Mouse (Mus musculus): ENCODE measurements around the gene Shld2. TPM values are rescaled to one million over a fixed set of nuclear protein-coding genes. Genes with fewer than 3 reads are reported as not detected.
"Not testable (repeated sequence)": the region's sequence is repeated elsewhere in the genome, so short reads cannot be mapped to it uniquely, and the experiment has no call there.

The Shld2 gene
- total RNA-seq, 1 experiment from 2014 or later = 17.9 TPM

- no peak for ATAC-seq (replicated peaks in 1 of 2; ENCODE audit: insufficient read depth in 1 of 2, low FRiP score in 2 of 2, low TSS enrichment in 1 of 2, low read depth in 1 of 2, poor library complexity in 2 of 2, severe bottlenecking in 2 of 2)
Measured at GRCm38 (mm10) chr14:34297634-34298033, 12.7 kb downstream of the Shld2 start.

DNA sequence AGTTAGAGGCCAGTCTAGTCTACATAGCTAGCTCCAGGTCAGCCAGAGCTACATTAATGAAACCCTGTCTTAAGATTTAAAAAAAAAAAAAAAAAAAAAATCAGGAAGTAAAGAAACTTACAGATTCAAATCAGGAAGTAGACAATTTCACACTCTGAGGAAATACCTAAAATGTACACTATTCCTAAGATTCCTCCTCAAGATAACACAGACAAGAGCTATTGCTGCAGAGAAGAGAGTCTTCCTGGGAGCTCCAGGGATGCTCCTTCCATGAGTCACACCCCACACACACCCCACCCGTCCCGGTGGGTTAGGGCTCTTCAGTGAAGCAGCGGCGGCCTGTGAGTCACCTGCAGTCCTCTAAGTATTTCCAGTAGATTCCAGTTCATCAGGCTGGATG, 13.3 kb downstream of the Shld2 start:
- peak in 1 of 2 experiments; percentile 37; a peak in 2 of 4 replicates for ATAC-seq (replicated peaks in 1 of 2; ENCODE audit: insufficient read depth in 1 of 2, low FRiP score in 2 of 2, low TSS enrichment in 1 of 2, low read depth in 1 of 2, poor library complexity in 2 of 2, severe bottlenecking in 2 of 2)

DNA sequence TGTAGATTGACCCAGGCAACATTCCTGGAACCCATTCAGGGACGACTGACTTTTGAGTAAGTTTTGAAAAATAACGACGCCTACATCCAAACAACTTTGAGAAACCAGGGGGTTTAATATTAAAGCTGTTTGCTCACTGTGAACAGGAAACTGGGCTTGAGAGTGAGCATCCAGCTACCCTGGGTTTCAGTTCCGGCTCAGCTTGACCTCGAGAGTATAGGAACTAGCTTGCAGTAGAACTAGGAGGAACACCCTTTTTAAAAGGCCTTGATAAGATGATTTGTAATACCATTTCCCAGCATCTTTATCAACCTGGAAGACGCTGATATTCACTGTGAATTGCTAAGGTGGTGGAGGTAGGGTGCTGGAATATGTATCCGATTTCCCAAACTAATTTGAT, 13.9 kb downstream of the Shld2 start:
- ATAC-seq (replicated peaks in 1 of 2; ENCODE audit: insufficient read depth in 1 of 2, low FRiP score in 2 of 2, low TSS enrichment in 1 of 2, low read depth in 1 of 2, poor library complexity in 2 of 2, severe bottlenecking in 2 of 2) = peak; percentile 61 to 68

DNA sequence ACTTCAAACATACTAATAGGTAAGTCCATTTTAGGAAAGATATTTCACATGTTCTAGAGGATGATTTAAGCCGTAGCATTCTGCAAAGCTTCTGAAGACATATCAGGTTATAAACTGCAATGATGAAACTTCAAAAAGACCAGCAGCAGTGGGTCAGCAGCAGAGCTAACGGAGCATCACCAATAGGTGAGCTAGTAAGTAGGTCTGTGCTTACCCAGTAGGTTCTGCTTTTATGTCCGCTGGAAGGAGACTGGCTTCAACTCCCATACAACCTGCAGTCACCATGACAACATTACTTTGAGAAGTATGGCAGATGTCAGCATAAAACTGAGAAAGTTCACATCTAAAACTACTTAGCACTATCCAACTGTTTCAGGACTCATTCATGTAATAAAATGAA, 16.7 kb downstream of the Shld2 start:
- ATAC-seq (replicated peaks in 1 of 2; ENCODE audit: insufficient read depth in 1 of 2, low FRiP score in 2 of 2, low TSS enrichment in 1 of 2, low read depth in 1 of 2, poor library complexity in 2 of 2, severe bottlenecking in 2 of 2) = no peak

- no peak for ATAC-seq (replicated peaks in 1 of 2; ENCODE audit: insufficient read depth in 1 of 2, low FRiP score in 2 of 2, low TSS enrichment in 1 of 2, low read depth in 1 of 2, poor library complexity in 2 of 2, severe bottlenecking in 2 of 2)
Measured at GRCm38 (mm10) chr14:34290229-34290628, 20.1 kb downstream of the Shld2 start.

DNA sequence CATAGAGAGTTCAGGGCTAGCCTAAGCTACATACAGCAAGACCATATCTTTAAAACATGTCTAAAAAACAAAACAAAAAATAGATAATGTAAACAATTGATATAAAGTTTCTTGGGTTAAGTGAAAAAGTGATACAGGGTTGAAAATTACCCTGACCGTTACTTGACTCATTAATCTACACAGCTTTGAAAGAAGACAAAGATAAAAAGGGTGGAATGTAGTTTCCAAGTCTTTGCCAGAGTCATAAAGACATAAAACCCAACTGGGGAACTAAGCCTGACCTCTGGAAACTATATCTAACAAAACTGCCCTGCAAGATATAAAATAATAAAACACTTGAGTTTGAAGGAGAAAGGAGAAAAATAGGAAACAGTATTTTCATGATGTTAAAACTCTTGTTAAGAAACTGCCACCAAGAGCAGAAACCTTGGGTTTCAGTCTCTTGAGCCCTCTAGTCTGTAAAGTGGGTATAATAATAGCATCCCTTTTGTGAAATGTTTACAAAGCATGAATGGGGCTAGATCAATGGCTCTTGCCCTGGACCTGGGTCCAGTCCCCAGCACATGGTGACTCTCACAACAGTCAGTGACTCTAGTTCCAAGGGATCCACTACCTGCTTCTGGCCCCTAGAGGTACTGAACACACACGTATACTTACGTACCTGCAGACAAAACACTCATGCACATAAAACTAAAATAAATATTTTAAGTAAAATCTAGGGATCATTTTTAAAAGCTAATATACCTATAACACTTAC, 20.9 kb downstream of the Shld2 start:
- no peak for ATAC-seq (replicated peaks in 1 of 2; ENCODE audit: insufficient read depth in 1 of 2, low FRiP score in 2 of 2, low TSS enrichment in 1 of 2, low read depth in 1 of 2, poor library complexity in 2 of 2, severe bottlenecking in 2 of 2)

DNA sequence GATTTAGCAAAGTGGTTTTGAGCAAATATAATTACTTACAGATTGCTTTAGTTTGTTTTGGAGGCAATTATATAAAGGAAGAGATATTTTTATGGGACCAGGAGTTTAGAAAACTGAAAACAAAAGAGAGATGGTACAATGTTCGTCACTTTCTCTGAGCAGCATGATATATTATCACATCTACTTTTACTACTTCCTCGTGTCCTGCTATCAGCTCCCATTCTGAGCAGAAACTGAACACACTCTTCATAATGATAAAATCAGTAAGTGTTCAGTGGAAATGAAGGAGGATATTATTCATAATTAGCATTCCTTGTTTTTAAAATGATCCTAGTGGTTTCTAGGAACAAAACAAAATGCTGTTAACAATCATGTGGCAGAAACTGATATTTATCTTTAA, 21.9 kb downstream of the Shld2 start:
- no peak for ATAC-seq (replicated peaks in 1 of 2; ENCODE audit: insufficient read depth in 1 of 2, low FRiP score in 2 of 2, low TSS enrichment in 1 of 2, low read depth in 1 of 2, poor library complexity in 2 of 2, severe bottlenecking in 2 of 2)

GRCm38 (mm10) chr14:34281736-34282269, 28.5 kb downstream of the Shld2 start:
- no peak for ATAC-seq (replicated peaks in 1 of 2; ENCODE audit: insufficient read depth in 1 of 2, low FRiP score in 2 of 2, low TSS enrichment in 1 of 2, low read depth in 1 of 2, poor library complexity in 2 of 2, severe bottlenecking in 2 of 2)

DNA sequence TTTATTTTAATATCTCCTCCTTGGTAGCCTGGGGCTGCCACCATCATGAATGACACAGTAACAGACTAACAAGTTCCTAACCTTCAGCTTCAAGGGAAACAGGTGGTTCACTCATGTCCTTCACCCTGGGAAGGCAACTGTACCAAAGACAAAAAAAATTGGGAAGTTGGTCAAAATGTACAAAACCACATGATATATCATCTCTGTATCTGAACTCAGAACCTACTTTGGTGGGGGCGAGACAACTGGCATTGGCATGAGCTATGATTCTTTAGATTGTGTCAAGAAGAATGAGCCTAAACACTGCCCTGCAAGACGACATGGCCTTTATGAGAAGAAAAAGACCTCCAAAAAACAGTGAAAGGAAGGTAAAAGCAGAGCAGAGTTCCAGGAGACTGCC, 29.5 kb downstream of the Shld2 start:
- ATAC-seq (replicated peaks in 1 of 2; ENCODE audit: insufficient read depth in 1 of 2, low FRiP score in 2 of 2, low TSS enrichment in 1 of 2, low read depth in 1 of 2, poor library complexity in 2 of 2, severe bottlenecking in 2 of 2) = peak; percentile 21 to 42; a peak in 2 of 4 replicates

DNA sequence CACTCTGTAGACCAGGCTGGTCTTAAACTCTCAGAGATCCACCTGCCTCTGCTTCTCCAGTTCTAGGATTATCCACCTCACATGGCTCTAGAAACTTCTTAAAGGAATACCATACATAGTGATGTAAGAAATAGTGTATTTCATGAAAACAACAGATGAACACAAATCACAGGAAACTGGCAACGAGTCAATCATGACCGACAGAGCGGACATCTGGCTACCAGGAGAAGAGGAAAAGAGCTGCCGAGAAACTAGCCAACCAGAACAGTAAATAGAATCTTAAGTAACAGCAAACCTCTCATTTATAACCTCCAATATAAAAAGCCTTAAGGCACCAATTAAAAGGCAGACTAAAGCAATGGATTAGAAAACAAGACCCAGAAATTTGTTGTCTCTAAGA, 30.6 kb downstream of the Shld2 start:
- ATAC-seq (replicated peaks in 1 of 2; ENCODE audit: insufficient read depth in 1 of 2, low FRiP score in 2 of 2, low TSS enrichment in 1 of 2, low read depth in 1 of 2, poor library complexity in 2 of 2, severe bottlenecking in 2 of 2) = no peak

DNA sequence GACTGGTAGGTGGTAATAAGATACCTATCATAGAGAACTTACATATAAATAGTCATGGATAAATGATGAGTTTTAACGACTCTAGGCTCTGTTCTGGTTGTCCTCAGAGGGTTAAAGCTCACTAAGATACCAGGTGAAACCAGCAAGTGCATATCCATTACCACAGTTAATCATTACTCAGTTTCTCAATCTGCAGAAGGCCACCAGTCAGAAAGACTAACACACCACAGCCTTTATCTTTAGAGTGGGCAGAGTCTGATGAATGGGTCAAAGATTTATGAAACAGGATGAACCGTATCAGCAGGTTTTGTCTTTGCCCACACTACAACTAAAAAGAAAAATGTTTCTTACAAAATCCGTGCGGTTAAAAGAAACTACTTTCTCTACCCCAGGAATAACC, 35.1 kb downstream of the Shld2 start:
- ATAC-seq (replicated peaks in 1 of 2; ENCODE audit: insufficient read depth in 1 of 2, low FRiP score in 2 of 2, low TSS enrichment in 1 of 2, low read depth in 1 of 2, poor library complexity in 2 of 2, severe bottlenecking in 2 of 2) = no peak

- no peak for ATAC-seq (replicated peaks in 1 of 2; ENCODE audit: insufficient read depth in 1 of 2, low FRiP score in 2 of 2, low TSS enrichment in 1 of 2, low read depth in 1 of 2, poor library complexity in 2 of 2, severe bottlenecking in 2 of 2)
Measured at GRCm38 (mm10) chr14:34274141-34274540, 36.2 kb downstream of the Shld2 start.

DNA sequence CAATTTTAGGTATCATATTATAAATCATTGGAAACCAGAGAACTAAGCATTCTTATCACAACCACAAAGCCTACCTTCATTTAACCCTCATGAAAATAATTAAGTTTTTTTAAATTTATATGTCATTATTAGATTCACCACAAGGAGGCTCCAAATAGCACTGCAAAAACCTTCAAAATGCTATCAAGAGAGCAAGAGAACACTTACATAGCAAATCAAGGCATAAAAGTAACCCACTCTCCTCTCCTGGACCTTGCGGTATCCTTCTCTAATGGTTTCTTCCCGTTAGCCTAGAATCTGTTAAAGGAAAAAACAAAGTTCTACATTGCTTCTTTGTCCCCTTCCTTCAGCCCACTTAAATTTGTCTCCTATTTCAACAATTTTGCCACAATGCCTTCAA, 37.0 kb downstream of the Shld2 start:
- ATAC-seq (replicated peaks in 1 of 2; ENCODE audit: insufficient read depth in 1 of 2, low FRiP score in 2 of 2, low TSS enrichment in 1 of 2, low read depth in 1 of 2, poor library complexity in 2 of 2, severe bottlenecking in 2 of 2) = peak; percentile 22 to 25; a peak in 3 of 4 replicates

DNA sequence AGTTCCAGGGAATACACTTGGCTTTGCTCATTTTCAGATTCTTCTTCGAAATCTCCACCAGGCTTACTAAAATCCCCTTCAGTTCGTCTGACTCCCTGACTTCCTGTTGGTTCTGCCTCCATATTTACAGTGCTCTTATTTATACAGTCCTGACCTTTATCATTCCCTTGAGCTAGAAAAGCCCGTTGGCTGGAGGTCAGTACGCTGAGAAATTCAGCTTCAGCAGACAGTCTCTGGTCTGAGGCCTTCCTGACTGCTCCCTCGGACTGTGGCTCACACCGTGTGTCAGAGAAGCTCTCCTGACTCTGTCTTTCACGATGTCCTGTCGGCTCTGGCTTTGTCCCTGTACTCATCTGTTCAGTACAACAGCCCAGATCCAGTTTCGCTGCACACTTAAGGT, 42.2 kb downstream of the Shld2 start:
- ATAC-seq (replicated peaks in 1 of 2; ENCODE audit: insufficient read depth in 1 of 2, low FRiP score in 2 of 2, low TSS enrichment in 1 of 2, low read depth in 1 of 2, poor library complexity in 2 of 2, severe bottlenecking in 2 of 2) = no peak

- not testable (repeated sequence) for ATAC-seq (replicated peaks in 1 of 2; ENCODE audit: insufficient read depth in 1 of 2, low FRiP score in 2 of 2, low TSS enrichment in 1 of 2, low read depth in 1 of 2, poor library complexity in 2 of 2, severe bottlenecking in 2 of 2)
Measured at GRCm38 (mm10) chr14:34258525-34258924, 51.8 kb downstream of the Shld2 start.

- ATAC-seq (replicated peaks in 1 of 2; ENCODE audit: insufficient read depth in 1 of 2, low FRiP score in 2 of 2, low TSS enrichment in 1 of 2, low read depth in 1 of 2, poor library complexity in 2 of 2, severe bottlenecking in 2 of 2) = no peak
Measured at GRCm38 (mm10) chr14:34253261-34253660, 57.0 kb downstream of the Shld2 start.

GRCm38 (mm10) chr14:34252470-34253145, 57.7 kb downstream of the Shld2 start:
- ATAC-seq (replicated peaks in 1 of 2; ENCODE audit: insufficient read depth in 1 of 2, low FRiP score in 2 of 2, low TSS enrichment in 1 of 2, low read depth in 1 of 2, poor library complexity in 2 of 2, severe bottlenecking in 2 of 2) = no peak

- ATAC-seq (replicated peaks in 1 of 2; ENCODE audit: insufficient read depth in 1 of 2, low FRiP score in 2 of 2, low TSS enrichment in 1 of 2, low read depth in 1 of 2, poor library complexity in 2 of 2, severe bottlenecking in 2 of 2) = no peak
Measured at GRCm38 (mm10) chr14:34240676-34241075, 69.6 kb downstream of the Shld2 start.

Data from hematopoietic stem cell, adult 5-6 weeks (primary cell).